Mouse (Mus musculus) lung, postnatal 0 days (tissue): ENCODE data around the gene Nrbp1.

Experiments used
- CTCF ChIP-seq: IDR thresholded peaks from 2 replicates; pipeline ENCODE4 v1.5.1; 2016; ENCODE audit warnings: antibody characterized with exemption, mild to moderate bottlenecking
- EP300 ChIP-seq: IDR thresholded peaks from 2 replicates; pipeline ENCODE4 v1.6.1; 2016; ENCODE audit warnings: antibody characterized with exemption, mild to moderate bottlenecking, control low read depth

- TF ChIP-seq CTCF (no peak), EP300 (no peak)
Observed at GRCm38 (mm10) chr5:31288225-31288624, 47.6 kb downstream of the Nrbp1 start.
